In the genomic region with DNA sequence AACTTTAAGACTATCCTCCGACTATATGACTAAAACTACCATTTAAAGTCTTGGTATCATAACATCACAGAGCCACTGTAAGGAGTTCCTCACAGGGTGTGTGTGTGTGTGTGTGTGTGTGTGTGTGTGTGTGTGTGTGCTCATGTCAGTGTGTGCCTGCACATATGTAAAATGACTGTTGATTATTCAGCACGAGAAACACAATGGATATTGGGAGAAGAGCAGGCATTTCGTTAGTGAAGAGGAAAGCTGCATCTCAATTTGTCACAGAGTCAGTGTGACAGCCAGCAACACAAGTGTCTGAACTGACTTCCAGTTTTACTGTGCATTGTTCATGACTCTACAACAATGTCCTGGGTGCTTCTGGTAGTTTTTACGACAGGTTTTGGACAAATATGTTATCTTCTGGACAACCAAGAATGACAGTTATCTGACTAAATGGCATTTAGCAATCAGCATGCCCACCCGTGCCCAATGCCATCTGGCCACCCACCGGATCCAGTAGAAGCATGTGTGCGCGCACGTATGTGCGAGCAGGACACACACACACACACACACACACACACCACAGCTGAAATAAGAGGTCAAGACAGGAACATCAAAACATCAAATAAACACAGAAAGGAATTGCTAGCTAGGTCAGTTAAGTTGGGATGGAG, we compare ENCODE assay signal across 8 mouse cellular contexts. TPM values are rescaled to one million over a fixed set of nuclear protein-coding genes. Genes with fewer than 3 reads are reported as not detected.
DNase-seq lines count a peak whose midpoint lies in the region; ATAC-seq lines count a peak whose summit lies in the region.

No protein-coding gene starts in this region.

- H3K36me3 ChIP-seq in kidney, embryonic 15.5 days: no peaks in the 10 kb centered on the region
- no peaks in the 10 kb centered on the region for H3K36me3 ChIP-seq in forebrain, embryonic 13.5 days (ENCODE audit: poor library complexity, severe bottlenecking)
- no peaks in the 10 kb centered on the region for H3K36me3 ChIP-seq in neural tube, embryonic 14.5 days (ENCODE audit: control insufficient read depth, insufficient read depth, low read length)

- H3K4me3 ChIP-seq in kidney, embryonic 15.5 days (replicated peaks): peak overlapping the region; percentile 73
- peak overlapping the region; percentile 74 for H3K4me3 ChIP-seq in forebrain, embryonic 13.5 days
- H3K4me3 ChIP-seq in neural tube, embryonic 14.5 days (ENCODE audit: low read depth, low read length): peak overlapping the region; percentile 88

- peak overlapping the region; percentile 93 for H3K27ac ChIP-seq in kidney, embryonic 15.5 days
- H3K27ac ChIP-seq in forebrain, embryonic 13.5 days: peak overlapping the region; percentile 96
- H3K27ac ChIP-seq in neural tube, embryonic 14.5 days (ENCODE audit: low read depth, low read length): peak overlapping the region; percentile 88

- 41% methylated on average over 10 of the region's 10 CpGs for WGBS in kidney, embryonic 15.5 days
- WGBS in forebrain, embryonic 13.5 days: 32% methylated on average over 10 of the region's 10 CpGs
- WGBS in neural tube, embryonic 14.5 days: 27% methylated on average over 10 of the region's 10 CpGs

- H3K4me1 ChIP-seq in kidney, embryonic 15.5 days: peaks cover 6% of the 10 kb centered on the region; the same call in 1 of the 2 replicates
- H3K4me1 ChIP-seq in forebrain, embryonic 13.5 days: peaks cover 34% of the 10 kb centered on the region
- H3K4me1 ChIP-seq in neural tube, embryonic 14.5 days (ENCODE audit: control insufficient read depth, insufficient read depth, low read length): peaks cover 3% of the 10 kb centered on the region; the same call in 1 of the 2 replicates

- H3K9ac ChIP-seq in kidney, embryonic 15.5 days: peak overlapping the region; percentile 90
- H3K9ac ChIP-seq in forebrain, embryonic 13.5 days: peak overlapping the region; percentile 95
- peak overlapping the region; percentile 74; the same call in 1 of the 2 replicates for H3K9ac ChIP-seq in neural tube, embryonic 14.5 days (replicated peaks; ENCODE audit: low read depth, low read length)

- no peak for DNase-seq in kidney, adult 9 months
- DNase-seq in kidney, postnatal 10 days: peak; percentile 11
- DNase-seq in layer of hippocampus, postnatal 10 days (ENCODE audit: low spot score in 2 of 2): no peak
- no peak for DNase-seq in adipocyte (ENCODE audit: low spot score)

- H3K4me2 ChIP-seq in kidney, embryonic 15.5 days: peak overlapping the region; percentile 68
- H3K4me2 ChIP-seq in forebrain, embryonic 13.5 days: peak overlapping the region; percentile 88
- peak overlapping the region; percentile 58 for H3K4me2 ChIP-seq in neural tube, embryonic 14.5 days (ENCODE audit: low read depth, low read length)

- H3K27me3 ChIP-seq in kidney, embryonic 15.5 days: no peaks in the 10 kb centered on the region
- H3K27me3 ChIP-seq in forebrain, embryonic 13.5 days: no peaks in the 10 kb centered on the region
- no peaks in the 10 kb centered on the region for H3K27me3 ChIP-seq in neural tube, embryonic 14.5 days (ENCODE audit: control insufficient read depth, insufficient read depth, low read length)

- ATAC-seq in kidney, embryonic 15.5 days (replicated peaks; ENCODE audit: low FRiP score): no peak
- no peak for ATAC-seq in forebrain, embryonic 13.5 days
- no peak for ATAC-seq in neural tube, embryonic 14.5 days (ENCODE audit: low read depth)
- ATAC-seq in activated CD4-positive, CD25-positive, alpha-beta regulatory T cell, adult 4 months: no peak

- no peaks in the 10 kb centered on the region for H3K9me3 ChIP-seq in kidney, embryonic 15.5 days (replicated peaks)
- H3K9me3 ChIP-seq in forebrain, embryonic 13.5 days (replicated peaks): no peaks in the 10 kb centered on the region
- no peaks in the 10 kb centered on the region for H3K9me3 ChIP-seq in neural tube, embryonic 14.5 days (ENCODE audit: control insufficient read depth, low read length)

RNA-seq across cellular contexts. Expression of a gene that starts 3.1 kb away (rescaled TPM):
- 18.9 and 22.0 TPM in 2 replicates for polyA plus RNA-seq in kidney, embryonic 15.5 days (2015; fragmentation: Nextera tagmentation; extraction: Ambion mirVana)
- 13.4 and 15.2 TPM in 2 replicates for polyA plus RNA-seq in forebrain, embryonic 13.5 days (2015; fragmentation: Nextera tagmentation; extraction: Ambion mirVana)
- polyA plus RNA-seq in neural tube, embryonic 14.5 days (2014; fragmentation: Nextera tagmentation; extraction: Ambion mirVana): 23.0 and 24.8 TPM in 2 replicates
- 1 to 10 TPM; 7.5 to 8.5 TPM for total RNA-seq in layer of hippocampus, postnatal 10 days (2021)
- not detected for polyA plus RNA-seq in activated CD4-positive, CD25-positive, alpha-beta regulatory T cell, adult 4 months (2017; shearing (Covaris generic))

Comparison
In these comparisons a context has a peak if more than half of its experiments do, and no peak if none do; other contexts are left out.
1. RNA of a gene that starts 3.1 kb away (polyA plus RNA-seq): 23.0 to 24.8 TPM in neural tube, embryonic 14.5 days, 18.9 to 22.0 TPM in kidney, embryonic 15.5 days and 13.4 to 15.2 TPM in forebrain, embryonic 13.5 days; not detected in activated CD4-positive, CD25-positive, alpha-beta regulatory T cell, adult 4 months; every median in the first group is over 10 times any median in the second.
2. Peak in every context shown above with its lines, with median percentiles within 50 percentile points of each other: H3K27ac ChIP-seq, H3K4me2 ChIP-seq, H3K4me3 ChIP-seq and H3K9ac ChIP-seq.